Mouse (Mus musculus) CH12.LX (cell line): ENCODE data around the gene Amn. TPM values are rescaled to one million over a fixed set of nuclear protein-coding genes. Genes with fewer than 3 reads are reported as not detected.

Source experiments
- DNase-seq: peaks from one replicate; pipeline ENCODE4 v3.0.0-alpha.2; 2013; ENCODE audit errors: extremely low read depth
- H3K27ac ChIP-seq: 2 replicates; pipeline ENCODE4 v1.5.1; 2012; ENCODE audit warnings: low read depth, mild to moderate bottlenecking, control low read depth, moderate library complexity; ENCODE audit not compliant: insufficient read depth
- H3K27me3 ChIP-seq: replicated peaks from 2 replicates; pipeline ENCODE3; 2012; ENCODE audit warnings: inconsistent platforms
- H3K36me3 ChIP-seq, 2 experiments: replicated peaks in 1 of 2; 2 replicates each; pipeline versions ENCODE3 to v1.6.1; 2012; ENCODE audit warnings: inconsistent platforms in 1 of 2, low read length in 1 of 2, mild to moderate bottlenecking in 1 of 2, mixed read lengths in 1 of 2, moderate library complexity in 1 of 2; ENCODE audit not compliant: control insufficient read depth in 1 of 2, insufficient read depth in 1 of 2
- H3K4me1 ChIP-seq, 2 experiments: 2 replicates each; pipeline ENCODE4 v1.6.1; 2012; ENCODE audit warnings: inconsistent platforms in 1 of 2, moderate library complexity in 1 of 2; ENCODE audit not compliant: insufficient read depth in 2 of 2, control insufficient read depth in 1 of 2
- H3K4me2 ChIP-seq: 2 replicates; pipeline ENCODE4 v1.6.1; 2012; ENCODE audit warnings: low read depth, mild to moderate bottlenecking, control low read depth; ENCODE audit not compliant: poor library complexity, insufficient read depth, severe bottlenecking
- H3K4me3 ChIP-seq, 3 experiments: fragments of 150-350 bp in 1 of 3; sonication (generic) in 1 of 3; replicated peaks in 1 of 3; 2 replicates each; pipeline versions ENCODE3 to v1.5.1; 2011 to 2012; ENCODE audit warnings: low read depth in 2 of 3, low read length in 2 of 3, mild to moderate bottlenecking in 2 of 3, moderate library complexity in 2 of 3, control low read depth in 1 of 3, improper control_type of control experiment in 1 of 3, inconsistent platforms in 1 of 3, mixed read lengths in 1 of 3; ENCODE audit not compliant: poor library complexity in 1 of 3
- H3K79me2 ChIP-seq: replicated peaks from 2 replicates; pipeline ENCODE4 v1.6.1; 2012; ENCODE audit warnings: mild to moderate bottlenecking, moderate library complexity; ENCODE audit not compliant: control insufficient read depth, poor library complexity, insufficient read depth, severe bottlenecking; ENCODE audit errors: extremely low read depth
- H3K9ac ChIP-seq: 2 replicates; pipeline ENCODE4 v1.6.1; 2012; ENCODE audit warnings: low read depth, mild to moderate bottlenecking, control low read depth, moderate library complexity; ENCODE audit not compliant: insufficient read depth
- H3K9me3 ChIP-seq: replicated peaks from 2 replicates; pipeline ENCODE3; 2012; ENCODE audit warnings: low read length, inconsistent platforms, mixed read lengths
- CHD1 ChIP-seq: IDR thresholded peaks from 2 replicates; pipeline ENCODE4 v1.6.1; 2012; ENCODE audit warnings: low read depth, low read length, improper control_type of control experiment, inconsistent platforms
- EP300 ChIP-seq: IDR thresholded peaks from 2 replicates; pipeline ENCODE4 v1.6.1; 2011; ENCODE audit warnings: low read length, improper control_type of control experiment
- ETS1 ChIP-seq: conservative IDR thresholded peaks from 2 replicates; pipeline ENCODE4 v1.6.1; 2012; ENCODE audit warnings: low read depth, mild to moderate bottlenecking, inconsistent platforms, low read length, improper control_type of control experiment, moderate library complexity
- GABPA ChIP-seq: IDR thresholded peaks from 2 replicates; pipeline ENCODE4 v1.6.1; 2012; ENCODE audit warnings: low read depth, low read length, improper control_type of control experiment, inconsistent platforms; ENCODE audit not compliant: insufficient replicate concordance
- HCFC1 ChIP-seq: IDR thresholded peaks from 2 replicates; pipeline ENCODE4 v1.6.1; 2012; ENCODE audit warnings: low read depth, mild to moderate bottlenecking, inconsistent platforms, low read length, improper control_type of control experiment
- IRF4 ChIP-seq: IDR thresholded peaks from 2 replicates; pipeline ENCODE4 v1.6.1; 2014; ENCODE audit warnings: low read depth, mild to moderate bottlenecking, inconsistent platforms, low read length, improper control_type of control experiment
- JUN ChIP-seq: IDR thresholded peaks from 2 replicates; pipeline ENCODE4 v1.6.1; 2011; ENCODE audit warnings: low read depth, mild to moderate bottlenecking, low read length, improper control_type of control experiment, moderate library complexity; ENCODE audit not compliant: insufficient read depth
- KAT2A ChIP-seq: IDR thresholded peaks from 2 replicates; pipeline ENCODE4 v1.6.1; 2012; ENCODE audit warnings: low read length, improper control_type of control experiment, inconsistent platforms; ENCODE audit not compliant: insufficient replicate concordance
- MAZ ChIP-seq: IDR thresholded peaks from 2 replicates; pipeline ENCODE4 v1.6.1; 2012; ENCODE audit warnings: low read depth, mild to moderate bottlenecking, inconsistent platforms, low read length, improper control_type of control experiment, moderate library complexity
- MEF2A ChIP-seq: IDR thresholded peaks from 2 replicates; pipeline ENCODE4 v1.6.1; 2014; ENCODE audit warnings: low read depth, mild to moderate bottlenecking, inconsistent platforms, low read length, improper control_type of control experiment, borderline replicate concordance
- MXI1 ChIP-seq: IDR thresholded peaks from 2 replicates; pipeline ENCODE4 v1.6.1; 2011; ENCODE audit warnings: mild to moderate bottlenecking, low read depth, low read length, improper control_type of control experiment
- NRF1 ChIP-seq: IDR thresholded peaks from 2 replicates; pipeline ENCODE4 v1.6.1; 2014; ENCODE audit warnings: low read depth, mild to moderate bottlenecking, inconsistent platforms, low read length, improper control_type of control experiment, moderate library complexity
- POLR2A ChIP-seq: IDR thresholded peaks from 2 replicates; pipeline ENCODE4 v1.6.1; 2011; ENCODE audit warnings: low read depth, mild to moderate bottlenecking, improper control_type of control experiment, low read length
- POLR2AphosphoS2 ChIP-seq: IDR thresholded peaks from 2 replicates; pipeline ENCODE4 v1.6.1; 2011; ENCODE audit warnings: low read depth, low read length, improper control_type of control experiment
- RAD21 ChIP-seq: IDR thresholded peaks from 2 replicates; pipeline ENCODE4 v1.6.1; 2011; ENCODE audit warnings: low read depth, mild to moderate bottlenecking, low read length, improper control_type of control experiment, moderate library complexity
- RCOR1 ChIP-seq: conservative IDR thresholded peaks from 2 replicates; pipeline ENCODE4 v1.6.1; 2012; ENCODE audit warnings: low read depth, mild to moderate bottlenecking, inconsistent platforms, low read length, improper control_type of control experiment
- SIN3A ChIP-seq: IDR thresholded peaks from 2 replicates; pipeline ENCODE4 v1.6.1; 2012; ENCODE audit warnings: low read length, improper control_type of control experiment, inconsistent platforms
- TBP ChIP-seq: conservative IDR thresholded peaks from 2 replicates; pipeline ENCODE4 v1.6.1; 2011; ENCODE audit warnings: low read depth, low read length, improper control_type of control experiment
- TCF12 ChIP-seq: IDR thresholded peaks from 2 replicates; pipeline ENCODE4 v1.6.1; 2014; ENCODE audit warnings: low read depth, mild to moderate bottlenecking, inconsistent platforms, low read length, improper control_type of control experiment
- UBTF ChIP-seq: IDR thresholded peaks from 2 replicates; pipeline ENCODE4 v1.6.1; 2012; ENCODE audit warnings: low read depth, mild to moderate bottlenecking, inconsistent platforms, low read length, improper control_type of control experiment, moderate library complexity
- USF2 ChIP-seq: conservative IDR thresholded peaks from 2 replicates; pipeline ENCODE4 v1.6.1; 2011; ENCODE audit warnings: low read depth, low read length, improper control_type of control experiment
- ZKSCAN1 ChIP-seq: IDR thresholded peaks from 2 replicates; pipeline ENCODE4 v1.6.1; 2012; ENCODE audit warnings: low read depth, inconsistent platforms, low read length, improper control_type of control experiment, borderline replicate concordance
- ZNF384 ChIP-seq: IDR thresholded peaks from 2 replicates; pipeline ENCODE4 v1.6.1; 2012; ENCODE audit warnings: low read depth, low read length, improper control_type of control experiment, inconsistent platforms
- dilution Hi-C: fragments of 300-500 bp; cut with MboI; formaldehyde crosslinking; loops from 2 replicates; pipeline ENCODE4 v1.14.3; 2020; ENCODE audit warnings: low sequenced_read_pairs; ENCODE audit not compliant: extremely low pct_unique_long_range_greater_than_20kb, extremely low pct_ligation_motif_present
- in situ Hi-C: fragments of 300-500 bp; cut with MboI; formaldehyde crosslinking; loops from 3 replicates; pipeline ENCODE4 v1.14.3; 2019; ENCODE audit warnings: low sequenced_read_pairs, low pct_ligation_motif_present, low pct_unique_long_range_greater_than_20kb, mixed read lengths
- polyA plus RNA-seq: library from polyadenylated mRNA; unstranded; fragments of >175 nt; gene quantifications from 2 replicates; pipeline ENCODE4 v1.2.1, GENCODE M21; 2012; ENCODE audit warnings: low read depth; ENCODE audit not compliant: insufficient read length
- total RNA-seq, 2 experiments: library from RNA; depleted of rRNA; stranded (reverse); fragments of 300-350 nt in 1 of 2; fragments of >200 nt in 1 of 2; gene quantifications; 2 replicates each; pipeline ENCODE4 v1.2.3; 2012 to 2014

Amn gene
- total and polyA plus RNA-seq, 3 experiments: 0.55 to 0.62 (median 0.61) TPM

DNA sequence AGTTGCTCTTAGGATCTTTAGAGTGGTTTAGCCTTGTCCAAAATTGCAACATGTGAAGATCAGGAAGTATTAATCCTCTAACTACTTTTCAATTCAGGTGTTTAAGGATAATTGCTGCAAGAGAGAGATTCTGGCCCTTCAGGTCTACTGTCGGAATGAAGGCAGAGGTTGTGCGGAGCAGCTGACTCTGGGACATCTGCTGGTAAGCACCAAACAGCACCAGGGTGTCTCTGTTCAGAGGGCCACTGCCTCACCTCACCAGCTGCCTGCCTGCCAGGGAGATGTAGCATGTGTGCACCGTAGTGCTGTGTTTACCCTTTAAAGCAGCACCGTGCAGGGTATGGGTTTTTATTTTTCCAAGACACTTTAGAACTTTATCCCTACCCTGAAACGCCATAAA lies 28.5 kb upstream of the Amn start:
- peaks cover 16 to 23% of the 10 kb centered on the region in 2 experiments for H3K4me1 ChIP-seq
- H3K36me3 ChIP-seq: peaks cover 83 to 97% of the 10 kb centered on the region in 2 experiments
- H3K4me3 ChIP-seq: no peak overlapping the region
- DNase-seq: no peak
- H3K4me2 ChIP-seq: no peak overlapping the region
- TF ChIP-seq JUN (no peak), TCF12 (no peak), RCOR1 (no peak), MAZ (no peak), USF2 (no peak), RAD21 (no peak), KAT2A (no peak), CHD1 (no peak), POLR2AphosphoS2 (no peak), NRF1 (no peak), ZNF384 (no peak), TBP (no peak), UBTF (no peak), ETS1 (no peak), POLR2A (no peak), ZKSCAN1 (no peak), HCFC1 (no peak), SIN3A (no peak), MEF2A (no peak), MXI1 (no peak)
- no peaks in the 10 kb centered on the region for H3K79me2 ChIP-seq
- dilution Hi-C loops (no loop called here), in situ Hi-C loops (no loop called here)
- H3K9me3 ChIP-seq: no peaks in the 10 kb centered on the region
- H3K9ac ChIP-seq: no peak overlapping the region
- H3K27me3 ChIP-seq: no peaks in the 10 kb centered on the region
- H3K27ac ChIP-seq: no peak overlapping the region

DNA sequence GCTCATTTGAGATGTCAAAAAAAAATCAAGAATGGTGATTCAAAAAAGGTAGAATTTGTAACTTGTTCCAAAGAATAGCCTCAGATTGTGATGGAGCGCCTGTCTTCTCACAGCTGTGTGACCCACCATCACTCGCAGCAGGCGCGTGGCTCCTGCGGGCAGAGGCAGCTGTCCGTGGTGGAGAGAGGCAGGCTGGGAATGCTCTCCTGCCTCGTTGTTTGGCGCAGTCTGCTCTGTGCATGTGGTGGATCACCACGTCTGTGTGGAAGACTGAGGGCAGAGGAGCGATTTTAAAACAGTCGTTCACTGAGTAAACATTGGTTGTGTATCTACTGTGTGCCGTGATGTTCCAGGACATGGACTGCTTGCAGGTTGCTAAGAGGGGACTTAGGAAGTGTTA lies 27.2 kb upstream of the Amn start:
- H3K9ac ChIP-seq: no peak overlapping the region
- H3K4me1 ChIP-seq: peaks cover 4 to 9% of the 10 kb centered on the region in 2 experiments; a peak in 3 of 4 replicates
- no peaks in the 10 kb centered on the region for H3K27me3 ChIP-seq
- dilution Hi-C loops: no loop called here
- H3K36me3 ChIP-seq: peaks cover 84 to 97% of the 10 kb centered on the region in 2 experiments
- no peak overlapping the region for H3K4me2 ChIP-seq
- H3K79me2 ChIP-seq: no peaks in the 10 kb centered on the region
- TF ChIP-seq GABPA (no peak), EP300 (no peak), UBTF (no peak), IRF4 (no peak), TBP (no peak)
- TF ChIP-seq, all 38 proteins: peak for 0
- in situ Hi-C loops: no loop called here
- H3K9me3 ChIP-seq: no peaks in the 10 kb centered on the region
- no peak overlapping the region for H3K27ac ChIP-seq
- DNase-seq: no peak
- no peak overlapping the region for H3K4me3 ChIP-seq
